Mouse (Mus musculus): ENCODE data around the gene Rab26. TPM values are rescaled to one million over a fixed set of nuclear protein-coding genes. Genes with fewer than 3 reads are reported as not detected.

The Rab26 gene
- total and polyA plus RNA-seq, 3 experiments, result 0.36 to 1.3 (median 0.40) TPM

- H3K4me2 ChIP-seq (ENCODE audit: insufficient read depth, low read depth, poor library complexity, severe bottlenecking), result no peak overlapping the region
- in situ Hi-C loops (cut with MboI; ENCODE audit: low pct_ligation_motif_present, low pct_unique_long_range_greater_than_20kb, low sequenced_read_pairs) (loop anchor here (5.0 kb wide), 2 partner anchors 33 to 98 kb away; no protein-coding TSS in a partner anchor), dilution Hi-C loops (cut with MboI; ENCODE audit: extremely low pct_ligation_motif_present, extremely low pct_unique_long_range_greater_than_20kb, low sequenced_read_pairs) (no loop called here)
- no peak for DNase-seq (ENCODE audit: extremely low read depth)
- no peaks in the 10 kb centered on the region for H3K36me3 ChIP-seq (replicated peaks in 1 of 2; ENCODE audit: control insufficient read depth in 1 of 2, insufficient read depth in 1 of 2, low read length in 1 of 2)
- H3K79me2 ChIP-seq (replicated peaks; ENCODE audit: control insufficient read depth, extremely low read depth, insufficient read depth, poor library complexity, severe bottlenecking), result no peaks in the 10 kb centered on the region
- H3K27me3 ChIP-seq (replicated peaks), result no peaks in the 10 kb centered on the region
- peaks cover 6 to 16% of the 10 kb centered on the region in 2 experiments for H3K4me1 ChIP-seq (ENCODE audit: control insufficient read depth in 1 of 2, insufficient read depth in 2 of 2)
- H3K9ac ChIP-seq (ENCODE audit: insufficient read depth, low read depth), result no peak overlapping the region
- no peaks in the 10 kb centered on the region for H3K9me3 ChIP-seq (replicated peaks; ENCODE audit: low read length)
- no peak for TF ChIP-seq JUND (conservative IDR thresholded peaks at IDR 0.05; ENCODE audit: low read depth, low read length)
- no peak for TF ChIP-seq NRF1 (IDR thresholded peaks at IDR 0.05; ENCODE audit: low read depth, low read length)
- TF ChIP-seq EP300 (IDR thresholded peaks at IDR 0.05; ENCODE audit: low read length), result no peak
- H3K4me3 ChIP-seq (replicated peaks in 1 of 3; ENCODE audit: low read depth in 2 of 3, low read length in 2 of 3, poor library complexity in 1 of 3), result no peak overlapping the region
- no peak overlapping the region for H3K27ac ChIP-seq (ENCODE audit: insufficient read depth, low read depth)
These were observed 10.6 kb upstream of the Rab26 start for GRCm38 (mm10) chr17:24544613-24545012.

DNA sequence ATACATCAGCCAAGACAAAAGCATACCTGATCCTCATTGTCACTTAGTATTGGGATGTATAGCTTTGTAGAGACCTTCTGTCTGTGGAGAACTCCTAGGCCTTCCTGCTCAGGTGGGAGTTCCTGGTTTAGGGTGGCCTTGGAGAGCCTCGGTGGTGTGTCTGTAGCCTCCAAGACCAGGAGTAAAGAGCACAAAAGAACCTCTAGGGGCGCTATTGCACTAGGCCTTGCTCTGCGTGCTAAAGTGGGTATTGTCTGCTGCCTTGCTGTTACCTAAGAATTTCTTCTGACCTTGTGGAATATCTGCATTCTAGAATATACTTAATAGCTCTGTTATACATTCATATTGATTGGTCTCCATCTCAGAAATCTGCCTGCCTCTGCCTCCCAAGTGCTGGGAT lies 6.4 kb upstream of the Rab26 start:
- no peak overlapping the region for H3K9ac ChIP-seq (ENCODE audit: insufficient read depth, low read depth)
- peaks cover 6 to 24% of the 10 kb centered on the region in 2 experiments for H3K4me1 ChIP-seq (ENCODE audit: control insufficient read depth in 1 of 2, insufficient read depth in 2 of 2)
- H3K4me2 ChIP-seq (ENCODE audit: insufficient read depth, low read depth, poor library complexity, severe bottlenecking), result no peak overlapping the region
- dilution Hi-C loops (cut with MboI; ENCODE audit: extremely low pct_ligation_motif_present, extremely low pct_unique_long_range_greater_than_20kb, low sequenced_read_pairs) (no loop called here), in situ Hi-C loops (cut with MboI; ENCODE audit: low pct_ligation_motif_present, low pct_unique_long_range_greater_than_20kb, low sequenced_read_pairs) (loop anchor here (5.0 kb wide), 1 partner anchor 37 kb away; no protein-coding TSS in a partner anchor)
- TF ChIP-seq ZC3H11A (IDR thresholded peaks at IDR 0.05; ENCODE audit: low read depth, low read length), result 0 out of 2 replicates have a peak, but pooled peaks have one; percentile 14
- TF ChIP-seq SMC3 (IDR thresholded peaks at IDR 0.05; ENCODE audit: low read depth, low read length), result peak; percentile 65
- TF ChIP-seq ELF1 (IDR thresholded peaks at IDR 0.05; ENCODE audit: low read depth, low read length), result peak; percentile 59
- peak; percentile 26; the same call in 1 of the 2 replicates for TF ChIP-seq MYC (IDR thresholded peaks at IDR 0.05; ENCODE audit: low read depth, low read length)
- TF ChIP-seq CTCF (conservative IDR thresholded peaks at IDR 0.05 in 1 of 2, IDR thresholded peaks at IDR 0.05 in 1 of 2; ENCODE audit: low read depth in 2 of 2, low read length in 2 of 2), result peak; percentile 84 to 93
- no peak for TF ChIP-seq NRF1 (IDR thresholded peaks at IDR 0.05; ENCODE audit: low read depth, low read length)
- 0 out of 2 replicates have a peak, but pooled peaks have one; percentile 15 for TF ChIP-seq EP300 (IDR thresholded peaks at IDR 0.05; ENCODE audit: low read length)
- peak; percentile 86 for TF ChIP-seq RAD21 (IDR thresholded peaks at IDR 0.05; ENCODE audit: low read depth, low read length)
- TF ChIP-seq IRF4 (IDR thresholded peaks at IDR 0.05; ENCODE audit: low read depth, low read length), result 0 out of 2 replicates have a peak, but pooled peaks have one; percentile 30
- TF ChIP-seq E2F4 (IDR thresholded peaks at IDR 0.05; ENCODE audit: insufficient replicate concordance, low read depth, low read length), result 0 out of 2 replicates have a peak, but pooled peaks have one; percentile 43
- no peak for TF ChIP-seq ETS1 (conservative IDR thresholded peaks at IDR 0.05; ENCODE audit: low read depth, low read length)
- peak; percentile 33; the same call in 1 of the 2 replicates for TF ChIP-seq NELFE (IDR thresholded peaks at IDR 0.05; ENCODE audit: low read depth, low read length)
- no peak for TF ChIP-seq CHD1 (IDR thresholded peaks at IDR 0.05; ENCODE audit: low read depth, low read length)
- peak; percentile 36; the same call in 1 of the 2 replicates for TF ChIP-seq TCF12 (IDR thresholded peaks at IDR 0.05; ENCODE audit: low read depth, low read length)
- no peak for TF ChIP-seq MAZ (IDR thresholded peaks at IDR 0.05; ENCODE audit: low read depth, low read length)
- TF ChIP-seq JUND (conservative IDR thresholded peaks at IDR 0.05; ENCODE audit: low read depth, low read length), result 0 out of 2 replicates have a peak, but pooled peaks have one; percentile 35
- no peaks in the 10 kb centered on the region for H3K36me3 ChIP-seq (replicated peaks in 1 of 2; ENCODE audit: control insufficient read depth in 1 of 2, insufficient read depth in 1 of 2, low read length in 1 of 2)
- no peaks in the 10 kb centered on the region for H3K9me3 ChIP-seq (replicated peaks; ENCODE audit: low read length)
- H3K27me3 ChIP-seq (replicated peaks), result no peaks in the 10 kb centered on the region
- H3K27ac ChIP-seq (ENCODE audit: insufficient read depth, low read depth), result no peak overlapping the region
- peak; percentile 87 for DNase-seq (ENCODE audit: extremely low read depth)
- no peaks in the 10 kb centered on the region for H3K79me2 ChIP-seq (replicated peaks; ENCODE audit: control insufficient read depth, extremely low read depth, insufficient read depth, poor library complexity, severe bottlenecking)
- H3K4me3 ChIP-seq (replicated peaks in 1 of 3; ENCODE audit: low read depth in 2 of 3, low read length in 2 of 3, poor library complexity in 1 of 3), result no peak overlapping the region
